Mouse (Mus musculus) cortical plate, adult 2 months (tissue): ENCODE data around the gene Snx19. TPM values are rescaled to one million over a fixed set of nuclear protein-coding genes. Genes with fewer than 3 reads are reported as not detected.

ENCODE experiments used
- H3K27ac ChIP-seq: fragments of 200-500 bp; 2 replicates; pipeline ENCODE4 v1.5.1; 2012; ENCODE audit warnings: low read length, control low read depth, inconsistent platforms; ENCODE audit not compliant: insufficient read depth
- H3K4me1 ChIP-seq: fragments of 200-500 bp; 2 replicates; pipeline ENCODE4 v1.6.1; 2011; ENCODE audit warnings: low read length; ENCODE audit not compliant: control insufficient read depth, insufficient read depth
- H3K4me3 ChIP-seq: fragments of 200-500 bp; 2 replicates; pipeline ENCODE4 v1.5.1; 2011; ENCODE audit warnings: mild to moderate bottlenecking, low read length, control low read depth; ENCODE audit not compliant: insufficient read depth
- CTCF ChIP-seq: fragments of 200-500 bp; IDR thresholded peaks from 2 replicates; pipeline ENCODE4 v1.5.1; 2011; ENCODE audit warnings: mild to moderate bottlenecking, control low read depth, low read length; ENCODE audit not compliant: insufficient read depth; ENCODE audit errors: extremely low read depth
- POLR2A ChIP-seq: fragments of 200-500 bp; IDR thresholded peaks from 2 replicates; pipeline ENCODE4 v1.6.1; 2011; ENCODE audit warnings: mild to moderate bottlenecking, low read length, control low read depth; ENCODE audit not compliant: insufficient read depth; ENCODE audit errors: extremely low read depth
- polyA plus RNA-seq: library from polyadenylated mRNA; depleted of rRNA; stranded (reverse); fragments of >200 nt; gene quantifications from 2 replicates; pipeline ENCODE4 v1.2.3, GENCODE M21; 2012

Gene Snx19
- polyA plus RNA-seq, 1 experiment: 30.8 TPM

- Histone ChIP-seq H3K27ac (no peak overlapping the region), H3K4me1 (no peaks in the 10 kb centered on the region), H3K4me3 (no peak overlapping the region)
- TF ChIP-seq POLR2A (no peak), CTCF (no peak)
Measured at GRCm38 (mm10) chr9:30480043-30480442, 53.1 kb downstream of the Snx19 start.

GRCm38 (mm10) chr9:30480464-30480863 lies 53.6 kb downstream of the Snx19 start:
- TF ChIP-seq POLR2A (no peak), CTCF (peak; percentile 100)

GRCm38 (mm10) chr9:30482116-30482515 lies 55.2 kb downstream of the Snx19 start:
- H3K4me3 ChIP-seq: no peak overlapping the region
- H3K27ac ChIP-seq: no peak overlapping the region
- TF ChIP-seq CTCF: no peak
- no peak for TF ChIP-seq POLR2A
- no peaks in the 10 kb centered on the region for H3K4me1 ChIP-seq

More at GRCm38 (mm10) chr9:30480464-30480863, 53.6 kb downstream of the Snx19 start:
- Histone ChIP-seq H3K4me1 (no peaks in the 10 kb centered on the region), H3K4me3 (no peak overlapping the region), H3K27ac (no peak overlapping the region)

GRCm38 (mm10) chr9:30484183-30484582 lies 57.3 kb downstream of the Snx19 start:
- no peak for TF ChIP-seq CTCF
- TF ChIP-seq POLR2A: no peak
- Histone ChIP-seq H3K4me1 (no peaks in the 10 kb centered on the region), H3K27ac (no peak overlapping the region), H3K4me3 (no peak overlapping the region)

GRCm38 (mm10) chr9:30485161-30485560 lies 58.3 kb downstream of the Snx19 start:
- Histone ChIP-seq H3K27ac (no peak overlapping the region), H3K4me1 (no peaks in the 10 kb centered on the region), H3K4me3 (no peak overlapping the region)
- TF ChIP-seq POLR2A (no peak), CTCF (no peak)

GRCm38 (mm10) chr9:30488384-30488783 lies 61.5 kb downstream of the Snx19 start:
- H3K4me3 ChIP-seq: no peak overlapping the region
- H3K27ac ChIP-seq: no peak overlapping the region
- TF ChIP-seq CTCF (no peak), POLR2A (no peak)

GRCm38 (mm10) chr9:30494446-30494845 lies 67.5 kb downstream of the Snx19 start:
- Histone ChIP-seq H3K4me1 (no peaks in the 10 kb centered on the region), H3K4me3 (no peak overlapping the region), H3K27ac (no peak overlapping the region)
- TF ChIP-seq POLR2A: no peak
- TF ChIP-seq CTCF: no peak

More at GRCm38 (mm10) chr9:30488384-30488783, 61.5 kb downstream of the Snx19 start:
- H3K4me1 ChIP-seq: no peaks in the 10 kb centered on the region

GRCm38 (mm10) chr9:30508966-30509365 lies 82.1 kb downstream of the Snx19 start:
- TF ChIP-seq CTCF (no peak), POLR2A (no peak)
- no peak overlapping the region for H3K27ac ChIP-seq

GRCm38 (mm10) chr9:30515953-30516352 lies 89.0 kb downstream of the Snx19 start:
- Histone ChIP-seq H3K27ac (no peak overlapping the region), H3K4me1 (peaks cover 2% of the 10 kb centered on the region), H3K4me3 (no peak overlapping the region)
- no peak for TF ChIP-seq CTCF
- no peak for TF ChIP-seq POLR2A

More at GRCm38 (mm10) chr9:30508966-30509365, 82.1 kb downstream of the Snx19 start:
- Histone ChIP-seq H3K4me1 (no peaks in the 10 kb centered on the region), H3K4me3 (no peak overlapping the region)
